Mouse (Mus musculus) testis, adult 2 months (tissue): ENCODE measurements at regions not wholly inside any gene's neighbourhood (a gene's known extent, or its start where the extent isn't known, plus 50 kb on each side); places are given as distances from the start of the nearest gene placed in this dataset.

Source experiments
- CTCF ChIP-seq: fragments of 200-500 bp; IDR thresholded peaks from 2 replicates; pipeline ENCODE4 v1.5.1; 2012; ENCODE audit warnings: low read depth, mild to moderate bottlenecking, inconsistent platforms, low read length, moderate library complexity; ENCODE audit not compliant: control insufficient read depth, insufficient read depth, insufficient replicate concordance
- POLR2A ChIP-seq: fragments of 200-500 bp; IDR thresholded peaks from 2 replicates; pipeline ENCODE4 v1.6.1; 2012; ENCODE audit warnings: low read depth, mild to moderate bottlenecking, inconsistent platforms, low read length, moderate library complexity; ENCODE audit not compliant: control insufficient read depth

GRCm38 (mm10) chr3:66403707-66404106 lies 107.1 kb upstream of the Veph1 start:
- TF ChIP-seq POLR2A, result no peak
- no peak for TF ChIP-seq CTCF
